Mouse (Mus musculus): ENCODE data around the gene Ang6. TPM values are rescaled to one million over a fixed set of nuclear protein-coding genes. Genes with fewer than 3 reads are reported as not detected.
"Not testable (repeated sequence)": the region's sequence is repeated elsewhere in the genome, so short reads cannot be mapped to it uniquely, and the experiment has no call there.

Ang6 gene
- not detected in 2 replicates for polyA plus RNA-seq (2016; fragmentation: Nextera tagmentation; extraction: Ambion mirVana)

- WGBS: 70% methylated on average over 1 of the region's 1 CpGs
- H3K4me2 ChIP-seq: no peak within 1 kb of the TSS
- ATAC-seq (ENCODE audit: insufficient number of reproducible peaks, low FRiP score): no peak
These were observed at the start of gene Ang6 for GRCm38 (mm10) chr14:44002169-44002568. Gene Ang6, minus strand, starts transcription at chr14:44002269.

GRCm38 (mm10) chr14:44046567-44046966 is 44.5 kb upstream of the Ang6 start:
- not testable (repeated sequence) for H3K27ac ChIP-seq (ENCODE audit: poor library complexity, severe bottlenecking); H3K36me3 ChIP-seq; H3K4me1 ChIP-seq (replicated peaks); H3K4me3 ChIP-seq; ATAC-seq (ENCODE audit: insufficient number of reproducible peaks, low FRiP score); H3K9ac ChIP-seq; H3K4me2 ChIP-seq; H3K27me3 ChIP-seq (replicated peaks); H3K9me3 ChIP-seq (replicated peaks)
- 70% methylated on average over 2 of the region's 2 CpGs for WGBS

More at GRCm38 (mm10) chr14:44002169-44002568, at the start of gene Ang6:
- Histone ChIP-seq H3K4me3 (no peak within 1 kb of the TSS), H3K27ac (ENCODE audit: poor library complexity, severe bottlenecking) (no peak within 1 kb of the TSS), H3K9me3 (replicated peaks) (no peaks in the 10 kb centered on the region), H3K4me1 (replicated peaks) (no peaks in the 10 kb centered on the region), H3K36me3 (no peaks in the 10 kb centered on the region), H3K27me3 (replicated peaks) (no peaks in the 10 kb centered on the region), H3K9ac (no peak within 1 kb of the TSS)

- H3K4me3 ChIP-seq: not testable (repeated sequence)
These were observed 29.8 kb upstream of the Ang6 start for GRCm38 (mm10) chr14:44031828-44032227.

GRCm38 (mm10) chr14:44009686-44010085 is 7.6 kb upstream of the Ang6 start:
- WGBS: 37% methylated on average over 2 of the region's 2 CpGs
- H3K36me3 ChIP-seq; H3K27me3 ChIP-seq (replicated peaks); H3K4me1 ChIP-seq (replicated peaks); H3K4me3 ChIP-seq; ATAC-seq (ENCODE audit: insufficient number of reproducible peaks, low FRiP score); H3K9me3 ChIP-seq (replicated peaks); H3K4me2 ChIP-seq; H3K9ac ChIP-seq; H3K27ac ChIP-seq (ENCODE audit: poor library complexity, severe bottlenecking): not testable (repeated sequence)

More at GRCm38 (mm10) chr14:44031828-44032227, 29.8 kb upstream of the Ang6 start:
- ATAC-seq (ENCODE audit: insufficient number of reproducible peaks, low FRiP score); H3K9ac ChIP-seq; H3K4me1 ChIP-seq (replicated peaks); H3K36me3 ChIP-seq; H3K9me3 ChIP-seq (replicated peaks); H3K27ac ChIP-seq (ENCODE audit: poor library complexity, severe bottlenecking); H3K27me3 ChIP-seq (replicated peaks); H3K4me2 ChIP-seq: not testable (repeated sequence)
- 56% methylated on average over 1 of the region's 3 CpGs for WGBS

- not testable (repeated sequence) for H3K4me2 ChIP-seq; ATAC-seq (ENCODE audit: insufficient number of reproducible peaks, low FRiP score); H3K4me1 ChIP-seq (replicated peaks); H3K4me3 ChIP-seq; H3K27me3 ChIP-seq (replicated peaks); H3K27ac ChIP-seq (ENCODE audit: poor library complexity, severe bottlenecking); H3K36me3 ChIP-seq; H3K9me3 ChIP-seq (replicated peaks); H3K9ac ChIP-seq
- no CpG with 5 or more reads among the region's 1 CpGs for WGBS
These were observed 6.0 kb upstream of the Ang6 start for GRCm38 (mm10) chr14:44008021-44008420.

GRCm38 (mm10) chr14:44001600-44001999 is 469 bp downstream of the Ang6 start:
- no peak for ATAC-seq (ENCODE audit: insufficient number of reproducible peaks, low FRiP score)
- Histone ChIP-seq H3K27ac (ENCODE audit: poor library complexity, severe bottlenecking) (no peak overlapping the region), H3K4me2 (no peak overlapping the region), H3K27me3 (replicated peaks) (no peaks in the 10 kb centered on the region), H3K4me3 (no peak overlapping the region), H3K4me1 (replicated peaks) (no peaks in the 10 kb centered on the region), H3K9ac (no peak overlapping the region), H3K9me3 (replicated peaks) (no peaks in the 10 kb centered on the region), H3K36me3 (no peaks in the 10 kb centered on the region)
- WGBS: 43% methylated on average over 3 of the region's 3 CpGs

GRCm38 (mm10) chr14:43998455-43999000 is 3.5 kb downstream of the Ang6 start:
- not testable (repeated sequence) for H3K4me1 ChIP-seq (replicated peaks); H3K9me3 ChIP-seq (replicated peaks); H3K27me3 ChIP-seq (replicated peaks); H3K9ac ChIP-seq; H3K4me3 ChIP-seq; ATAC-seq (ENCODE audit: insufficient number of reproducible peaks, low FRiP score); H3K27ac ChIP-seq (ENCODE audit: poor library complexity, severe bottlenecking); H3K4me2 ChIP-seq; H3K36me3 ChIP-seq
- WGBS: 61% methylated on average over 2 of the region's 2 CpGs

- not testable (repeated sequence) for ATAC-seq (ENCODE audit: insufficient number of reproducible peaks, low FRiP score); H3K27me3 ChIP-seq (replicated peaks); H3K9me3 ChIP-seq (replicated peaks); H3K4me2 ChIP-seq; H3K9ac ChIP-seq; H3K36me3 ChIP-seq; H3K4me3 ChIP-seq; H3K27ac ChIP-seq (ENCODE audit: poor library complexity, severe bottlenecking)
- peaks cover 13% of the 10 kb centered on the region; the same call in 1 of the 2 replicates for H3K4me1 ChIP-seq (replicated peaks)
- WGBS: 11% methylated on average over 5 of the region's 5 CpGs
These were observed 14.7 kb downstream of the Ang6 start for GRCm38 (mm10) chr14:43987404-43987803.

- Histone ChIP-seq H3K4me1 (replicated peaks) (peaks cover 13% of the 10 kb centered on the region; the same call in 1 of the 2 replicates), H3K9ac (no peak overlapping the region), H3K27me3 (replicated peaks) (no peaks in the 10 kb centered on the region), H3K27ac (ENCODE audit: poor library complexity, severe bottlenecking) (no peak overlapping the region), H3K4me2 (no peak overlapping the region), H3K4me3 (no peak overlapping the region), H3K9me3 (replicated peaks) (no peaks in the 10 kb centered on the region), H3K36me3 (no peaks in the 10 kb centered on the region)
- no peak for ATAC-seq (ENCODE audit: insufficient number of reproducible peaks, low FRiP score)
- WGBS: 93% methylated on average over 2 of the region's 2 CpGs
These were observed 15.9 kb downstream of the Ang6 start for GRCm38 (mm10) chr14:43986147-43986546.

GRCm38 (mm10) chr14:43983897-43984296 is 18.2 kb downstream of the Ang6 start:
- ATAC-seq (ENCODE audit: insufficient number of reproducible peaks, low FRiP score): 0 out of 2 replicates have a peak, but pooled peaks have one; percentile 51
- H3K4me1 ChIP-seq (replicated peaks): peaks cover 13% of the 10 kb centered on the region; the same call in 1 of the 2 replicates
- under 1% methylated on average over 4 of the region's 4 CpGs for WGBS
- H3K9ac ChIP-seq: no peak overlapping the region
- peak overlapping the region; percentile 43 for H3K27ac ChIP-seq (ENCODE audit: poor library complexity, severe bottlenecking)
- no peaks in the 10 kb centered on the region for H3K36me3 ChIP-seq
- H3K27me3 ChIP-seq (replicated peaks): no peaks in the 10 kb centered on the region
- no peaks in the 10 kb centered on the region for H3K9me3 ChIP-seq (replicated peaks)
- H3K4me3 ChIP-seq: no peak overlapping the region
- peak overlapping the region; percentile 31 for H3K4me2 ChIP-seq

GRCm38 (mm10) chr14:43983454-43983853 is 18.6 kb downstream of the Ang6 start:
- H3K9ac ChIP-seq: no peak overlapping the region
- 29% methylated on average over 4 of the region's 4 CpGs for WGBS
- H3K4me3 ChIP-seq: no peak overlapping the region
- H3K9me3 ChIP-seq (replicated peaks): no peaks in the 10 kb centered on the region
- peak overlapping the region; percentile 31 for H3K4me2 ChIP-seq
- H3K27me3 ChIP-seq (replicated peaks): no peaks in the 10 kb centered on the region
- H3K36me3 ChIP-seq: no peaks in the 10 kb centered on the region
- peaks cover 13% of the 10 kb centered on the region; the same call in 1 of the 2 replicates for H3K4me1 ChIP-seq (replicated peaks)
- ATAC-seq (ENCODE audit: insufficient number of reproducible peaks, low FRiP score): no peak
- H3K27ac ChIP-seq (ENCODE audit: poor library complexity, severe bottlenecking): peak overlapping the region; percentile 47

- WGBS: no CpG with 5 or more reads among the region's 2 CpGs
- ATAC-seq (ENCODE audit: insufficient number of reproducible peaks, low FRiP score); H3K9ac ChIP-seq; H3K4me3 ChIP-seq; H3K27ac ChIP-seq (ENCODE audit: poor library complexity, severe bottlenecking); H3K9me3 ChIP-seq (replicated peaks); H3K4me1 ChIP-seq (replicated peaks); H3K4me2 ChIP-seq; H3K27me3 ChIP-seq (replicated peaks); H3K36me3 ChIP-seq: not testable (repeated sequence)
These were observed 45.3 kb downstream of the Ang6 start, which contains the start of gene Ang5 for GRCm38 (mm10) chr14:43956769-43957168. Gene Ang5, plus strand, starts transcription at chr14:43957069.
